Mouse (Mus musculus): ENCODE results near the gene E130308A19Rik.

GRCm38 (mm10) chr4:59686716-59687115 lies 60.7 kb downstream of the E130308A19Rik start:
- no peak for TF ChIP-seq CTCF (IDR thresholded peaks at IDR 0.05)
- TF ChIP-seq EP300 (IDR thresholded peaks at IDR 0.05), result no peak
